Mouse (Mus musculus): Measurements from ENCODE around the gene Elfn1. TPM values are rescaled to one million over a fixed set of nuclear protein-coding genes. Genes with fewer than 3 reads are reported as not detected.

Gene Elfn1
- total RNA-seq, 4 experiments from 2014 or later = 0.13 to 0.43 (median 0.41) TPM; not detected in 1

DNA sequence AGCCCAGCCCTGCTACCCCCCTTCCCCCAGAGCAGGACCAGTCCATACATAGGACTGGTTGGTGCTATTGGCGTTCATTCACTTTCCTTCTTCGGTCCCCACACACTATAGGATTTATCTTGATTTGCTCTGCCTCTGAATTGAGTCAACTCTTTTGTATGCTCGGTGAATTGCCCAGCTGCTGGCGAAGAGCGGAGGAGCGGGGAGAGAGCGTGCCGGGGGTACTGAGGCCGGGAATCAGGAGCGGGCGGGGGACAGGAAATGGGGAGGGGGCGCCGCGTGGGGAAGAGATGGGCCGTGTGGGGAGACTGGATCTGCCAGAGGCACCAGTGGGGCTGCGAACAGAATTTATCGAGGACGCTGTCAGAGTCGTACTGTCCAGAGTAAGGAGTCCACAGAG, 3.8 kb downstream of the Elfn1 start:
- no peak for DNase-seq (ENCODE audit: low spot score)

DNA sequence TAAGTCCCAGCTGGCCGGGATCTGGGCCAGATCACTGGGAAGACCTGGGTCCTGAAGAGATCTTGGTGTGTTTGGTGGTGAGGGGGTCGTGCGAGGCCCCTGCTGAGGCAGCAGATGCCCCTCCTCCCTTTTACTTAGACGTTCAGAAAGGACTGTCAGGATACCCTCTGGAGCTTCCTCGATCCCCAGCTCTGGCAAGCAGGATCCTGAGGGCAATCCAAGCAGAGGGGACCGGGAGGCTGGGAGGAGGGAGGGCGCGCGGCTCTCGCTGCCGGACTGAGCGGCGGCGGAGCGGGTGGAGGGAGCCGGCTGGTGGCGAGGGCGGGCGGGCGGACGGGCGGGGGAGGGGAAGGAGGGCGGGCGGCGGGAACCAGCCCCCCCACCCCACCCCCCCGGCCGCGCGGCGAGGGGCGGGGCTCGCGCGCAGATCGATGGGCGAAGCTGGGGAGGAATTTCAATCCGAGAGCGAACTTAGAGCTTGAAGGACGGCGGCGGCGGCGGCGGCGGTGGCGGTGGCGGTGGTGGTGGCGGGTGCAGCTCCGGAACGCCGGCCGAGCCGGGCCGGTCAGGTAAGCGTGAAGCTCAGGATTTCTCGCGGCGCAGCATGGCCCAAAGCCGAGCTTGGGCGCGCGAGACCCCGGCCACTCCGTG, 4.5 kb downstream of the Elfn1 start:
- no peak for DNase-seq (ENCODE audit: low spot score)

DNA sequence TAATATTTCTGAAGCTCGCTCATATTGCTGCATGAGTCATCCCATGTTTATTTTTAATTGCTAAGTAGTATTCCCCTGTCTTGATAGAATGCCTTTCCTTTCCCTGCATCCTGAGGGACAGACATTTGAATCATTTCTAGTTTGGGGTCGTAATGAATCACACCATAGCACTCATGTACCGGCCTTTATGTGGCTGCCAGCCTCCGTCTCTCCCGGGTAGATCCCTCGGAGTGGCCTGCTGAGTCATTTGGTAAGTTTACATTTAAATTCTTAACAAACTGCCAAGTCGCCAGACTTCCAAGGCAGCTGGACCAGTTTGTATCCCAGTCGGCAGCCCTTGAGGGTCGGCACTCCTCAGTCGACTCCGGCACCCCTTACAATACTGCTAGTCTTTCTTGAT, 13.9 kb downstream of the Elfn1 start:
- DNase-seq (ENCODE audit: low spot score) = no peak

DNA sequence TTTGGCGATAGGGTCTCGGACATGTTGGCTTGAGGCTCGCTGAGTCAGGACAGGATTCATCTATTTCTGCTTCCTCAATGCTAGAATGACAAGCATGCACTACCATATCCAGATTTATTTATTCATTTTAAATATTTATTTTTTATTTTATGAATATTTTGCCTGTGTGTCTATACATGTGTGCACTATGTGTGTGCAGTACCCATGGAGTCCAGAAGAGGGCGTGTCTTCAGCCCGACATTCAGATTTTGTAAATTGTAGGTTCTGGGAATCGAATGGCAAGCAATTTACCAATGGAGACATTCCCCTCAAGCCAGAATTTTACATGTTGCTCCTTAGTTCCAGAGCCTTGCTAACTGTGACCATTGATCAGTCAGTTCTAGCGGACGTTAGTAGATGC, 16.1 kb downstream of the Elfn1 start:
- DNase-seq (ENCODE audit: low spot score) = no peak

DNA sequence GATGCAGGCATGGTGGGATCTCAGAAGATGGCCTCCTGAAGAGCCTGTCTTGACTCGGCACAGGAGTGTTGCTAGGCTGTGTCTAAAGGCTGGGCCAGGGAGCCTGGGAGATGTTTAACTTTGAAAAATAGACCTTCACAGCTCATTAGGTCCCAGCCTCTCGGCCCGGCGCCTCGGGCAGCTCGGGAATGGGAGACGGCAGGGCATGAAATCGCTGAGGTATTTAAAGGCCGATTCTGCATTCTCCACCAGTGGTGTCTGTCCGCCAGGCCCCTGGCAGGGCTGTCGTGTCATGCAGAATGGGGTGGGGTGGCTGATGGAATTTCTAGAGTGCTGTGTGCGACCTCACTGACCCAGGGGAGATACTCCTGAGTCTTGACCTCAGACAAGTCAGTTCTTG, 22.4 kb downstream of the Elfn1 start:
- no peak for DNase-seq (ENCODE audit: low spot score)

DNA sequence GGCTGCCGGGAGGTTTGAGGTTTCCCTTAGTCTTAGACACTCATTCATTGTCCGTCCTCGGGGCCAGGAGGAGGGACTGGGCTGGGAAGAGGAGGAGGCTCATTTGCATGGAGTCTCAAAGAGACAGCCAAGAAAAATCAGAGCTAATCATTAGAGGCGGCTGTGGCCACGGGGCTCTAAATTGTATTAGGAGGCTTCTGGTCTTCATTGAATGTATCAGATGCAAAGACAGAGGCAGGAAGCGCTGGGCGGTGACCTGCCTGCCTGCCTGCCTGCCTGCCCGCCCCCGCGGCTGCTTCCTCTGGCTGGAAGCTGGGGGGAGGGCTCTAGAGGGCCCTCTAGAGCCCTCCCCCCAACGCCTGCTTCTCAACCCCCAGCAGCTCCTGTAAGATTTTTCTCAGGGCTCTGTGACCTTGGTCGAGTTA, 23.2 kb downstream of the Elfn1 start:
- DNase-seq (ENCODE audit: low spot score) = no peak

DNA sequence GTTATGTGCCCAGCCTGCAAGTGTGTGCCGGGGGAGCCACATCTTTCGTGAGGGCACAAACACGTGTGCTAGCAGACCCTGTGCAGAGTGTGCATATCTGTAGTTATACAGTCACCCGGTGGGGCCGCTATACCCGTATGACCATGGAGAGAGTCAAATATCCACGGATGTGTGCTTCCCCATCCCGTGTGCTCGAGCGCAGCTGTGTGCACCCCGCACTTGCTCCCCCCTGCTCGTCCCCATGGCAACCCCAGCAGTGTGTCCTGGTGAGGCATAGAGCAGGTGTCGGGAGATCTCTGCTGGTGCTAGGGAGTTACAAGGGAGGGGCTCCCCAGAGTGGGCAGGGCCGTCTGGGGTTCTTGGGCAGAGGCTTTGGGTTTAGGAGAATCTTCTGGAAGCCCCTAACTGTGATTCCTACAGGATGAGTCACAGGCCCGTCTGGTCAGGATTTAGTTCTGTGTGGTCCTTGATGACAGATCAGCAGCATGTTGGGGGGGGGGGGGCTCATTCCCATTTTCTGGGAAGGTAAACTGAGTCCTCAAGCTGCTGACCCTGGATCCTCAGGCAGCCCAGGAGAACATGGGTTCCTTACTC, 24.3 kb downstream of the Elfn1 start:
- no peak for DNase-seq (ENCODE audit: low spot score)

DNA sequence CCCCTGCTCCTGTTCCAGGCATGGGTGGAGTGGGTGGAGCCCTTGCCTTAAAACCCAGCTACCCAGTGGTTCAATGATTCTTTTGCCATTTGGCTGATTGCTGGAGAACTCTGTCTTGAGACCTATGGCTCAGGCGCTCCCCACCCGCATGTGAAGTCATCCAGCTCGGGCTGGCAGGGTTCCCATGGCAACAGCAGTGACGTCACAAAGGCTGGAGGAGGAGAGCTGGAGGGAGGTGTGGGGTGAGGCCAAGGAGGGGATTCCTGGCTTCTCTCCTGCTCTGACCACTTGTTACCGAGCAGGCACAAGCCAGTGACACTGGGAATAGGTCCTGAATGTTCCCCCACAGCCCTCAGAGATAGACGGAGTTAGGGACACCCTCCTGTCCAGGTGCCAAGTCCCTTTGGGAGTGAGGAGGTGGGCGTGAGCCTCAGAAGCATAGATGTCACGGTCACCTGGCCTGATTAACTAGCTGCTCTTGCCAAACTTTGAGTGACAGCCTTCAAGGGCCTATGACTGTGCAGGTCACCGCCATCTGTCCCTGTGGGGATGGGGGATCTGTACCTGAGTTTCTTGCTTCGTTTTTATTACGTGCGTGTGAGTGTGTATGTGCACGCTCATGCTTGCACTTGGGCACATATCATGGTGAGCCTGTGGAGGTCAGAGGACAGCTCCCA, 25.0 kb downstream of the Elfn1 start:
- DNase-seq (ENCODE audit: low spot score) = no peak

DNA sequence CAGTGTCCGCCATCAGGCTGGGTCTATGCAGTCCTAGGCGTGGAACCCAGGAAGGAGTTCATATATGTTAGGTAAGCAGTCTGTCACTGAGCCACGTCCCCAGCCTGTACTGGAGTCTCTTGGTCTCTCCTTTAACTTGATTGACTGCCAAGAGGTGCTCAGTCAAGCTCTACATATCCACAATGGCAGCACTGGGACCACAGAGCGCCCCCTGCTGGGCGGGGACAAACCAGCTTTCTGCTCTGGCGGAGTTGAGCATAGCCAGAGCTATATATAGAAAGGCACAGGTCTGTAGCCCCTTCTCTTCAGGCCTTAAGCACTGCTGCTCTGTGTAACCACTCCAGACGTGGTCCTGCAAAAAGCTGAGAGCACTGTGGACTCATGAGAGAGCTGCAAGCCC, 25.7 kb downstream of the Elfn1 start:
- no peak for DNase-seq (ENCODE audit: low spot score)

DNA sequence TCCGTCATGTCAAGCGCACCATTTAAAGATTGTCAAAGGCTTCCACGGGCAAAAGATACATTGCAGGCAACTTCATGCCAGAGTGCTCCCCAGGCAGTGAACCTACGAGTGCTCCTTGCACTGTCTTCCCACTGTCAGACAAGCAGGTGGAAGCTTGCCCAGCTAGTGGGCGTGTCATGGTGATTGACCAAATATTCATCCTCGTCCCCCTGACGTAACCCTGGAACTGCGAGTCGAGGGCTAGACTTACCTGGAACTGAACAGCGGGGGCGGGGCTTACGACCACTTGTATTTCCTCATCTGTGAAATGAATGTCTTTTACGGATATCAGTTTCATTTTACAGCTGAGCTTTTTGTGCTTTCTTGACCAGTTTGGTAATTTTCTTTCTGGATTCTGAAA, 28.7 kb downstream of the Elfn1 start:
- DNase-seq (ENCODE audit: low spot score) = no peak

DNA sequence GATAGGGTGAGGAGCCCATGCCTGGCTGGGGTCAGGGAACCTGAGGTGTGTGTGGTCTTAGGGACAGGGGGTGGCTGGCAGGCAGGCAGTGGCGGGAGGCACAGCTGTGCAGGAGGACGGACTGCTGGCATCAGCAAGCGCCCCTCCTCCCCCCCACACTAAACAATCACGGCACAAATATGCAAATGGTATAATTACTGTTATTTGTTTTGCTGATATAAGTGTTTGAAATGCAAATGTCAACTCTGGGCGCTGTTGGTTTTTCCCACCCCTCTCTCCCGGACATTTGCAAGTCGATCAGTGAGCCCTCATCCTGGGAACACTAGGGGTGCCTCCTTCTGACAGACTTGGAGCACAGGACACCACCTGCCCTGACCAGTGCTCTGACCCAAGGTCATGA, 37.0 kb downstream of the Elfn1 start:
- no peak for DNase-seq (ENCODE audit: low spot score)

DNA sequence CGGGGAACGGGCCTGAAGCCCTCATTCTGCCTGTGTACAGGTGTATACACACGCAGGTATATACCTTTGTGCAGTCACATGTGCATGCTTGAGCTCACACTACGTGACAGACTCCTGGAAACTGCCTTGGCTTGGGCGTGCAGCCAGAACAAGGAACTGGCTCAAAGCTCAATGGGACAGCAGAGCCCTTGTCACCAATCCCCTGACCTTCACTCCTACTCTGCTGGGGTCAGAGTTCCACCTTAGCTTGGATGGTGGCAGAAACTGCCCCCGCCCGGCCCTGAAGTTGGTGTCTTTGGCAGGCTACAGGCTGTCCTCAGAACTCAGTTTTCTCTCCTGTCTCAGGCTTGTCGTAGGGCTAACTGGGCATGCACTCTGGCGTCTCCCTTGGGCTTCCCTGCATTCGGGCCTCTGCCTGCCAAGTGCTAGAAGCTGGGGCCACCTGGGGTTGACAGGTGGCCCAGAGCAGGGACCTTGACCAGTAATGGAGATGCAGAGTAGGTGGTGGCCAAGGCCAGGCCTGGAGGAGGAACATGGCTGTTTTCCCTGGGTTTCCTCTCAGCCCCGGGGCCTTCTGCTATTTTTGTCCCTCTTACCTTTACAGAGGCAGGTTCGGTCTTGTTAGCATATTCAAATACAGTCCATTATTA, 38.1 kb downstream of the Elfn1 start:
- DNase-seq (ENCODE audit: low spot score) = no peak

DNA sequence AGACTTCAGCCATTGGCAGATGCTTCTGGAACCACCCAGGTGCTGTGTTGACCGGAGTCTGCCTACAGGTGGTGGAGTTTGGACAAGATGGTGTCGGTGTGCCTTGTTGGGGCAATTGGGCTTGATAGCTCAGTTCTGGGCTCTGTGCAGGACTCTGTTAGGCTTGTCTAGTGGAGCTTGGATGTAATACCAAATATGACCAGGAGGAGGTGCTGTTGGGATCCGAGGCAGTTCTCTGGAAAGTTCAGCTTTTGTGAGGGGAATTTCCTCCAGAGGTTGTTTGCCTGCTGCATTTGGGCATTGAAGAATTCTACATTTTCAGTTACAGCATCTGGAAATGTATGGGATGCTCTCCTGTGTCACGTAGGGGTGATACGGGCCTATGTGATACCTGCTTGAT, 39.7 kb downstream of the Elfn1 start:
- no peak for DNase-seq (ENCODE audit: low spot score)

DNA sequence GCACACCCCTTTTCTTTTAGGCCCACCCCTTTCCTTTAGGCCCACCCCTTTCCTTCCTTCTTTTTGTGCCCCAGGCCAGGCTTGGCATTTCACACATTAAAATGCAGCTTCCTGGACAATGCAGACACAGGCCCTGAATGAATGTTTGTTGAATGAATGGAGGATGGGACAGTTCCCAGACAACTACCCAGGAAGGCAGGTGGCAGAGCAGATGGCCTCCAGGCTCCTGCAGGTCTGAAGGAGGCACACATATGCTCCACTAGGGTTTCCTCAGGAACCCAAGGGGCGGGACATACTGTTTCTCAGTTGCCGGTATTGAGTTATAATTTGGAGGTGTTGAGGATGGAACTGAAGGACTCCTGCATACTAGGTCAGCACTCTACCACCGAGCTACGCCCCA, 40.8 kb downstream of the Elfn1 start:
- DNase-seq (ENCODE audit: low spot score) = no peak

DNA sequence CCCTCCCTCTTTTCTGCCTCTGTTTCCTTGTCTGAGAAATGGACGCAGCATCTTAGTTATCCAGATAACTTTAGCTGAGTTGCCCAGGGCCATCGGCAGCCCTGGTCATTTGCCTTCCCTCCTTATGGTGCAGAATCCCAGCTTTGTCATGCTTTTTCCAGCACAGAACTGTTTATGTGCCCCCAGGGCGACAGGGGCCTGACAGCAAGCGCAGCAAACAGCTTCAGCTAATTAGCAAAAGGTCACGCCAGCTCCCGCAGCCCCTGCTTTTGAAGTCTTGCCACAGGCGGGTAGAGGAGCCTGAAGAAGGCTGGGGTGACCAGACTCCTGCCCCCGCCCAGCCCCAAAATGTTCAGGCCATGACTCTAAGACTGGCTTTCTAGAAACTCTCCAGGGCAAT, 41.6 kb downstream of the Elfn1 start:
- DNase-seq (ENCODE audit: low spot score) = no peak

DNA sequence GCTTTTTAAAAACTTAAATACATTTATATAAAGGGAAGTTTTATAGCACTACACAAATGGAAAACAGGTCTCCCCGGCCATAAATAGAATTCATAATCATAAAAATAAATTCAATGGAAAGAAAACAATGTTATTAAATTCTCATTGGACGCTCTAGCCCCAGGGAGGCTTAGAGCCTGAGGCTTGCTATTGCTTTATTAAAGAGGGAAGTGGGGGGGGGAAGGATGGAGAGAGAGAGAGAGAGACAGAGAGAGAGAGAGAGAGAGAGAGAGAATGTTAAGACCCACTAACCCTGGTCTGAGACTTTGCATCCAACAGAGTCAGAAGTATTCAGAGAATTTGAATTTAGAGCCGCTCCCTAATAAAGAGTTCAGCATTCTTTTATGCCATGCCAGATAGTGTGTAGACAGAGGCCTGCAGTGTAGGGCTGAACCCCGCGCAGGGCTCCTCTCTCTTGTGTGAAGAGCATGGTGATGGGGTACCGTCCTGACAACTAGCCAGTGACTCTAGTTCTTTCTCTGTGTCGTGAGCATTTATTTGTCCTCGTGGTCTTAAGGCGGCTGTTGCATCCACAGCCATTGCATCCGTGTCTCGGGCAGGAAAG, 42.3 kb downstream of the Elfn1 start:
- DNase-seq (ENCODE audit: low spot score) = no peak

DNA sequence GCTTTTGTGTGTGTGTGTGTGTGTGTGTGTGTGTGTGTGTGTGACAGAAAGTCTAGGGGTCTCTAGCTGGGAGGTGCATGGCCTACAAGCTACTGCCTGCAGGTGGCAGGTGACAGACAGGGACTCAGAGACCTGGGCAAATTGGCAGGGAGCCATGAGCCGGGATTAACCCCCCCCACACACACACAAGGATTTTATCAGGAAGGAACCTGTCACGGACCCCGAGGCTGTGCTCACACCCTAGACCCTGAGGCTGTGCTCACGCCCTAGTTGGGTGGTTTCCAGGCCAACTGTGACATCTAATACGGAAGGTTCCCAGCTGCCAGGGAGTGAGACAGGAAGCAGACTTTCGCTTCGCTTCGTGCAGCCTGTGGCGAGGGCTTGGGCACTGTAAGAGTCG, 49.1 kb downstream of the Elfn1 start:
- no peak for DNase-seq (ENCODE audit: low spot score)

DNA sequence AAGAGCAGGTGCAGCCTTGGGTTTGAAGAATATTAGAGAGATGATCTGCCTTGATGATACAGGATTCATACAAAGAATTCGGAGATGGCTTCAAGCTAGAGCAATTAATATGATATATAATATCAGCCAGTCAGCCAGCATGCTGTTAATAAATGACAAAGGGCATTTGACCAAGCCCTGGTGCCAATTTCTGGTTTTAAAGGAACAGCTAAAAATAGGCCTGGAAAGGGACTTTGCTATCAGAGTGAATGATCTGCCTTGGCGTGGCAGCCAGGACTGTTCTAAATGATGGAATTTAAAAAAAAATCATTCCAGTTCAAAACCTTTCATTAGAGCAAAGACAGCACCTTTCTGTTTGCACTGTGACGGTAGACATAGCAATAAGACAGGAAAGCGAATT, 52.0 kb downstream of the Elfn1 start:
- DNase-seq (ENCODE audit: low spot score) = no peak

DNA sequence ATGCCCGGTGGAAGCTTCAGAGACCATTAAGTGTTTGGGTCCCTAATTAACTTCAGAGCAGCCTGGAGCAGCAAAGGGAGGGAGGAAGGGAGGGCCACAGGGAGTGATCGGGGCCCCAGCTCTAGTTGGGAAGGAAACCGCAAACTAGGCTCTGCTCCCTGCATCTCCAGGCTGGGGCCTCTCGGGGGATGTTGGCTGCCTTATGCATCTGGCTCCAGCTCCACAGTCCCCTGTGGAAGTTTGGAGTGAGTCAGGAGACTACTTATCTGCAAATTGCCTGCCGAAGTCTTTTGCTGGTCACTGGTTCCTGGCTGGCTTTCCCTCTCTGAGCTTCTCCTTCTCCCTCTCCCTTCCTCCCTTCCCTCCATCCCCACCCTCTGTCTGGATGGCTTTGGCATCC, 56.6 kb downstream of the Elfn1 start:
- peak; percentile 46 for DNase-seq (ENCODE audit: low spot score)

DNA sequence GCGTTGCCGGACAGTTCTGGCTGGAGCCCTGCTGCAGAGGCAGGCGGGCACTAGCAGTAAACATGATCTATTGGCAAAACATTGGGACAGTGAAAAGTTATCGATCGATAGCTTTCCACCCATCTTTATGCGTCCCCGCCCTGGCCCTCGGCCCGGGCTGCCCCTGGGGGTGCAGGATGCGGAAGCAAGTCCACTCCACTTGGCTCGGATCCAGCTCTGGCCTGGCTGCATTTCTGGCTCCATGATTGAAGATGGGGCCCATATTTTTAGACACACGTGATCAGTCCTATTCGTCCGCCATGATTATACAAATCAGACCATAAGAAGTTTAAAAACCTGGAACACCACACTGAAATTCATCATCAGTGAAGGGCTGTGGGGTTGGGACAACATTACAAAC, 57.9 kb downstream of the Elfn1 start:
- no peak for DNase-seq (ENCODE audit: low spot score)

DNA sequence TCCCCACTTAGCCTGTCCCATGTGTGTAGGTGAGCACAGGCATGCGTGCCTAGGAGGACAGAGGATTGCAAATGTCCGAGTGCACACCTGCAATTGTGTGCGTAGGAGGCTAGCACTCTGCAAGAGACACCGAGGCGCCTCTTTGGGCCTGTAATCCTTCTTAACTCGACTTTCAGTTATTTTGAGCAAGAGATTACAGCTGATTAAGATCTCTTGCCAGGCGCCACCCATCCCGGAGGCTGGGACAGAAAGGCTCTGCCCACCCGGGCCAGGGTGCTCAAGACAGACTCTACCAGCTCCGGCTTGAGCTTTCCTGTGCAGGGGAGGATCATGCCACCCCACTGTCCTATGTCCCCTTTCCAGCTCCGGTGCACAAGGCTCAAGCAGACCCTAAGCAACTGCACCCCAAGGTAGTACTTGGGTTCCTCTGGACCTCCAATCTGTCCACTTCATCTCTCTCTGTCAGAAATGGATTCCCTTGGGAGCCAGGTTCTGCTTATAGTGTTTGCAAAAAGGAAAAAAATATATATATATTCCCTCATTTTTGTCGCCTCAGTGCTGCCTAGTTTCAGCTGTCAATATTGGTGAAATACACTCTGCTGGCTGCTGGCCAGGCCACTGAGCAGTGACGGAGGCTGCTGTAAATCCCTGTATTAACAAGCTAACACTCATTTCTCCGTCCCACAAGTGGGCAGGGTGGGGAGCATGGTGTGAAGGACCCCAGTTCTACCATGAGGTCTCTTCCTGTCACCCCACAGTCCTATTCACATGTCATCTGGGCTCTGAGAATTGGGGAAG, 61.6 kb downstream of the Elfn1 start:
- DNase-seq (ENCODE audit: low spot score) = no peak

DNA sequence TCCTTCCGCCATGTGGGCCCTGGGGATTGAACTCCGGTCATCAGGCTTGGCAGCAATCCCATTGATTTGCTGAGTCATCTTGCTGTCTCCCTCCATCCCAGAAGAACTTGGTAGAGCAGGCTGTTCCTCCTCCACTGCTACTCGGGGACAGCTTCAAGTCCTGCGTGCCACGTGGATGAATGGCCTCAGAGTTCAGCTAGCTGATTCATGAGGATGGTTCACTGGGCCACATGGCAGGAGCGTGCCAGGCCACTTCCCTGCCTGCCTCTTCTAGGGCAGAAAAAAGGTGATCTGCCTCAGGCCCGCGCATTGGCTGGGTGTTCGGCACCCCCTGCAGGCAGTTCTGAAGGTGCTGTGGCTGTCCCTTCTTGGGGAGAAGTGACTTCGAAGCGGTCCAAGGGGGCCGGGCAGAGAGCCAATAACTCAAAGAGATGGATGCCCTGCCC, 62.5 kb downstream of the Elfn1 start:
- DNase-seq (ENCODE audit: low spot score) = peak; percentile 35
